Mouse (Mus musculus) C3H10T1/2 (cell line): ENCODE results near the gene Alg11. TPM values are rescaled to one million over a fixed set of nuclear protein-coding genes. Genes with fewer than 3 reads are reported as not detected.

Experiments
- polyA plus RNA-seq, 2 experiments: library from polyadenylated mRNA; unstranded; fragments of >200 nt; fragmentation: generic; extraction: Trizol; gene quantifications; one replicate each; pipeline ENCODE4 v1.2.1; 2012; ENCODE audit warnings: missing spikeins in 2 of 2

The Alg11 gene
- polyA plus RNA-seq: 1 to 10 TPM in 1 of 2 experiments, under 1 TPM in 1; 0.19 to 3.1 TPM

DNA sequence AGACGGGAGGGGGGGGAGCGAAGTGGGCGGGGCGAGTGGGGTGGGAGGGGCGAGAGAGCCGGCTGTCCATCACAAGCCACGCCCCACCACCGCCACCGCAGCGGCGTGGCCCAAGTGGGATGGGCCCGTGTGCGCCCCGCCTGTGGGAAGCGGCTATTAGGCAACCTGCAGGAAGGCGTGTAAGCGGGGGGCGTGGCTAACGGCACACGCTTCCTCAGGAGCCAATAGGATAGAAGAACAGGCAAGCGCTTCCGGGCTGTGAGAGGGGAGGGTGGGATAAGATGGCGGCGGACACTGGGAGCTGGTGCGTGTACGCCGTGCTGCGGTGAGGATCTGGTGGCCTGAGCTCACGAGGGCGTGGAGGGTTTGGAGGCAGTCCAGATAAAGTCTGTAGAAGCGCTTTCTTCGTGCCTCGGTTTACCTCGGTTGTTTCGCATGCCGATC is at the start of gene Alg11:
TSS of gene Alg11 (plus strand) at position 276 of the 444 bp plus-strand sequence.

DNA sequence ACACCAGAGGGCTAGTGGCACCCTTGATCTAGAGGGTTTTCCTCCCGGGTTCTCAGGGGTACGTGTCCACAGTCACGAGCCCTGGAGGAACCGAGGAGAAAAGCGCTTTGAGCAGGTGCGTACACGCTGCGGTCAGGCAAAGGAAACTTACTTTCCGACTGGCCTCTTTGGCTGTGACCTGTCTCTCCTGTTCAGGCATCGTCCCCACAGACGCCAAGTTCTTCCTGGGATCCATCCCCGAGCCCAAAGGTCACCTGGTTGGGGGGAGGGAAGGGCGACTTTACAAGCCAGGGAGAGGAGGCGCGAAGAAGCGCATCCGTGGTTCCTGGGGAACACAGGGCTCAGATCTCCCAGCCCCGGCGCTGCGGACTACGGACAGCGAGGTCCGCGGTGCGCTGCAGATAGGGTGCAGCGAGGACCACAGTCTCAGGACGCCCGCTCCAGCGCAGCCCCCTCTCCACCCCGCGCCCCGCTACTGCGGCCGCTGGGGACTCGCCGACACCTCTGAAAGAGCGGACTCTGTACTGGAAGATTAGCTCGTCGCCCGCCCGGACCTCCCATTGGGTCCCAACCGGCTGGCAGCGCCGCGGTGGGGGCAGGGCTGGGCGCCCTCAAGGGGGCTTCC is 588 bp upstream of the Alg11 start, which contains the start of gene Atp7b:
TSS of gene Atp7b (minus strand) at position 485 of the 625 bp plus-strand sequence.

Other genes with a start within 250 kb of the Alg11 start
- not detected for gene Defb50, start 237.2 kb upstream of the Alg11 start, polyA plus RNA-seq
- gene Defb2, start 220.8 kb upstream of the Alg11 start, polyA plus RNA-seq: not detected
- not detected for gene Defb10, start 201.8 kb upstream of the Alg11 start, polyA plus RNA-seq
- gene Defb9, start 175.3 kb upstream of the Alg11 start, polyA plus RNA-seq: not detected
- gene Defb11, start 154.3 kb upstream of the Alg11 start, polyA plus RNA-seq: not detected
- gene Defb15, start 128.0 kb upstream of the Alg11 start, polyA plus RNA-seq: not detected
- not detected for gene Defb35, start 122.4 kb upstream of the Alg11 start, polyA plus RNA-seq
- not detected for gene Defb13, start 114.0 kb upstream of the Alg11 start, polyA plus RNA-seq
- not detected for gene Fam90a1a, start 102.0 kb upstream of the Alg11 start, polyA plus RNA-seq
- not detected for gene Ccdc70, start 90.9 kb upstream of the Alg11 start, polyA plus RNA-seq
- under 1 TPM in 1 of 2 experiments, not detected in 1; 0.05 TPM for gene Atp7b, start 416 bp upstream of the Alg11 start, polyA plus RNA-seq
- gene Nek5, start 64.3 kb downstream of the Alg11 start, polyA plus RNA-seq: not detected
- gene Nek3, start 105.7 kb downstream of the Alg11 start, polyA plus RNA-seq: 1 to 10 TPM in 1 of 2 experiments, under 1 TPM in 1; 0.80 to 3.7 TPM
- gene Ckap2, start 125.1 kb downstream of the Alg11 start, polyA plus RNA-seq: 10 to 100 TPM in 1 of 2 experiments, 1 to 10 TPM in 1; 4.0 to 47.6 TPM
- 10 to 100 TPM; 15.5 to 19.0 TPM for gene Vps36, start 132.1 kb downstream of the Alg11 start, polyA plus RNA-seq
- gene Thsd1, start 166.6 kb downstream of the Alg11 start, polyA plus RNA-seq: under 1 TPM; 0.02 to 0.50 TPM
- gene Tpte, start 222.7 kb downstream of the Alg11 start, polyA plus RNA-seq: not detected